Mouse (Mus musculus): ENCODE measurements around the gene Fez2. TPM values are rescaled to one million over a fixed set of nuclear protein-coding genes. Genes with fewer than 3 reads are reported as not detected.
A peak's percentile ranks its signal among the peaks of the same experiment; 100 is the strongest.

Fez2 gene
- polyA plus RNA-seq, 1 experiment from 2014 or later, result 34.6 TPM

DNA sequence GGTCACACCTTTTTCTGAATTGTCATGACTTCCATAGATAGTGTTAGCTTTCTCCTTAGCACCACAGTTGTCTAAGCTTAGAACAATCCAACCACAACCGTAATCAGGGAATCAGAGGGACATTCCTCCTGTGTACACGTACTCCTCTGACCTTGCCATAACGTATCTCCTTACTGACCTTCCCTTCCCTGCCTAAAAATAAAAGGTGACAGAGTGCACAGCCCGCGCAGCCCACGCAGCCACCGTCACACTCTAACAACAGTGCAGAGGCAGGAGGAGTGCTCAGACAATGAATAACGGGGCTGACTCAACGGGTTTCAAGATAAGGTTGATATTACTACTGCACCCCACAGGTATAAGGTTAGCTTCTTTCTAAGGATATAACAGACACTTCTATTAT, 14.1 kb downstream of the Fez2 start:
- peaks cover 7% of the 10 kb centered on the region for H3K4me1 ChIP-seq
- H3K9me3 ChIP-seq, result no peaks in the 10 kb centered on the region
- 94% methylated on average over 9 of the region's 9 CpGs for WGBS

DNA sequence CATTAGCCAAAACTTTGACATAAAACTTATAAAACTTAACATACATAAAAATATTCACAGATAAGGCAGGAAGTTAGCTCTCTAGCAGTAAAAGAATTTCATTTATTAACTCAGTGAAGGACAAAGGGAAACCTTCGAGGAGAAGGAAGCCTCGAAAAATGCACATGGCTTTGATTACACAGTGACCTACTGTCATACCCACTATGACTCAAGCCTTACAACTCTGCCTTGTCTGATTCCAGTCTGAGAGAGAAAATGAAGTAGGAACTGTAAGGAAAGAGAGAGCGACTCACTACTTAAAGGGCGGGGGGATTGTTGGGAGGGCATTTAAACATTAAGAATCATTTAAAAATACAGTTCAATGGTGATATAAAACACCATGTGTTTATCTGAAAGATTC, 14.7 kb downstream of the Fez2 start:
- WGBS, result 87% methylated on average over 4 of the region's 4 CpGs
- DNase-seq (ENCODE audit: extremely low spot score, low spot score), result no peak
- H3K27ac ChIP-seq, result no peak overlapping the region
- H3K4me3 ChIP-seq, result no peak overlapping the region
- H3K4me1 ChIP-seq, result peaks cover 7% of the 10 kb centered on the region
- H3K27me3 ChIP-seq (ENCODE audit: poor library complexity, severe bottlenecking), result no peaks in the 10 kb centered on the region
- no peaks in the 10 kb centered on the region for H3K9me3 ChIP-seq
- peaks cover 40% of the 10 kb centered on the region for H3K36me3 ChIP-seq (replicated peaks)

More for the DNA sequence above, 14.1 kb downstream of the Fez2 start:
- Histone ChIP-seq H3K27me3 (ENCODE audit: poor library complexity, severe bottlenecking) (no peaks in the 10 kb centered on the region), H3K4me3 (no peak overlapping the region), H3K27ac (no peak overlapping the region), H3K36me3 (replicated peaks) (peaks cover 41% of the 10 kb centered on the region)
- DNase-seq (ENCODE audit: extremely low spot score, low spot score), result no peak

DNA sequence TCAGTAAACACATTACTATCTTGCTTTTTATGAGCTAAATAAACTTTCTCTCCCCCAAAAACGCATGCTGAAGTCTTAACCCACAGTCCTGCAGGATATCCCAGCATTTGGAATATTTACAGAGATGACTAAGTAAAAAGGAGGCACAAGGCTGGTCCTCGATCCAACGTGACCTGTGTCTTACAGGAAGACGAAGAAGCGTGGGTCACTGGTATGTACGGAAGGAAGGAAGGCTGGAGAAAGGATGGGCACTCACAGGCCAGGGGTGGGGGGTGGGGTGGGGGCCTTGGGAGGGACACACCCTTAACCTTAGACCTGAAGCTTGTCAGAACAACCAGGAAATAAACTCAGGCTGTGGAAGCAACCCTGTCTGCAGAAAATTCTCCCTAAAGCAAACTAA, 15.8 kb downstream of the Fez2 start:
- no peak overlapping the region for H3K4me3 ChIP-seq
- H3K27me3 ChIP-seq (ENCODE audit: poor library complexity, severe bottlenecking), result no peaks in the 10 kb centered on the region
- DNase-seq (ENCODE audit: extremely low spot score, low spot score), result no peak
- no peak overlapping the region for H3K27ac ChIP-seq
- peaks cover 7% of the 10 kb centered on the region for H3K4me1 ChIP-seq
- peaks cover 46% of the 10 kb centered on the region for H3K36me3 ChIP-seq (replicated peaks)
- 84% methylated on average over 6 of the region's 6 CpGs for WGBS
- H3K9me3 ChIP-seq, result no peaks in the 10 kb centered on the region

DNA sequence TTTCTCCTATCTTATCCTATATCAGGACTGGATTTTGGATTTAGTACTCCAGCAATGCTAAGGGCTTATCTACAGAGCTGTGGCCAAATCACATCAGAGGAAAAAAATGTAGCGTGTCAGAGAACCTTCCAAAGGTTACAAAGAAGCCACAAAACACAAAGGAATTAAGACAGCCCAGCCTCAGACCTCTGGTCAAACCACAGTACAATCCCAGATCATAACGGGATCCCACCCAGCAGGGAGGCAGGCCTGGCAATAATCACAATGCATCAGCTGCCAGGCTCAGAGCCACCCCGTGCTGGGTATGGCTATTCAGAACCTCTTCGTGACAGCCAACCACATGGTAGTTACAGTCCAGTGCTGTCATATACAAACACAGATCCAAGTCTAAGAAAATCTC, 16.2 kb downstream of the Fez2 start:
- DNase-seq (ENCODE audit: extremely low spot score, low spot score), result no peak
- WGBS, result 58% methylated on average over 4 of the region's 4 CpGs

DNA sequence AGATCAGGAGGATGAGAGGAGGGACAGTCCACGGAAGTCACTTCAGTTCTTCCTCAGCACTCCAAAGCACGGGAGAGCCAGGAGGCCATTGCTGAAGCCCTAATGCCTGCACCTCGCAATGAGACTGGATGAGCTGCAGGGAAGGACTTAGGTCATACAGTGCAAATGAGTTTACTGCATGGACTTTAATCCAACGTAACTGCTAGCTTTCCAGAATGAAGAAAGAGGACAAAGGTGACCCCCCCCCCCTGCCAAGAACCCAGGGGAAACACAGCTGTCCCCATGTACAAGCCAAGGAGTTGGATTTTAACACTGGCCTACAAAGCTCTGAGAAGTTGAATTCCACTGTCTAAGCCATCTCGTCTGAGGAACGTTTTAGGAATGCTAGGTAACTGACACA, 16.6 kb downstream of the Fez2 start:
- H3K4me3 ChIP-seq, result no peak overlapping the region
- no peak overlapping the region for H3K27ac ChIP-seq
- peaks cover 7% of the 10 kb centered on the region for H3K4me1 ChIP-seq
- DNase-seq (ENCODE audit: extremely low spot score, low spot score), result no peak
- no peaks in the 10 kb centered on the region for H3K27me3 ChIP-seq (ENCODE audit: poor library complexity, severe bottlenecking)
- 84% methylated on average over 6 of the region's 6 CpGs for WGBS
- no peaks in the 10 kb centered on the region for H3K9me3 ChIP-seq
- peaks cover 46% of the 10 kb centered on the region for H3K36me3 ChIP-seq (replicated peaks)

More for the DNA sequence above, 16.2 kb downstream of the Fez2 start:
- Histone ChIP-seq H3K27ac (no peak overlapping the region), H3K4me3 (no peak overlapping the region), H3K36me3 (replicated peaks) (peaks cover 46% of the 10 kb centered on the region), H3K4me1 (peaks cover 7% of the 10 kb centered on the region), H3K9me3 (no peaks in the 10 kb centered on the region), H3K27me3 (ENCODE audit: poor library complexity, severe bottlenecking) (no peaks in the 10 kb centered on the region)

DNA sequence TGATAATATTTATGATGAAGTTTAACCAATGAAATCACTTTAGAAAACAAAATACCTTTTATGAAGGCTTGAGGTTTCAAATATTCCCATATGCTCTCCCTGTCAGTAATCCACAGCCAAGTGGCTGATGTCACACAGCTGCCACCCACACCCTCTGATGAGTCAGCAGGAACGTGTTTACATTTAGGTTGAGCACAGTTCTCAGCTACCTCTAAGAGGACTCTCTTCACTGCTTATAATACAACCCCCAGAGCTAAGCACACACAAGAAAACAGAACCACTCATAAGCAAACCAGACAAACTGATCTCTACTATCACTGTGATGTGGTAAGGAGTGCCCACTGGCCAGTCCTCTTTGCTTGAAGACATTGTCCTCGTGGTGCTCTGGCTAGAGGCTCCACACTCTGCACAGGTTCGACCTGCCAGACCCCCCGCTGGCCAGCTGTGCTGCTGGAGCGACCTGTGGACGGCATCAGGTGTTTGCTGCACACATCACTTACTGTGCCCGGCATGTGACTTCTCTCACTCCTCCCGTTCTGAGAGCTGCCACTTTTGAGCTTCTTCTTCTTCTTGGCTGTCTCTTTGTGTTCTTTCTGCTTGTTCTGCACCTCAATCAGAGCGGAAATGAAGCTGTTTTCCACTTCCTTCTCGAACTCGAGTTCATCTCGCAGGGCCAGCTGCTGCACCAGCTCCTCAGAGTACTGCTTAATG, 17.7 kb downstream of the Fez2 start:
- WGBS, result 86% methylated on average over 12 of the region's 12 CpGs

DNA sequence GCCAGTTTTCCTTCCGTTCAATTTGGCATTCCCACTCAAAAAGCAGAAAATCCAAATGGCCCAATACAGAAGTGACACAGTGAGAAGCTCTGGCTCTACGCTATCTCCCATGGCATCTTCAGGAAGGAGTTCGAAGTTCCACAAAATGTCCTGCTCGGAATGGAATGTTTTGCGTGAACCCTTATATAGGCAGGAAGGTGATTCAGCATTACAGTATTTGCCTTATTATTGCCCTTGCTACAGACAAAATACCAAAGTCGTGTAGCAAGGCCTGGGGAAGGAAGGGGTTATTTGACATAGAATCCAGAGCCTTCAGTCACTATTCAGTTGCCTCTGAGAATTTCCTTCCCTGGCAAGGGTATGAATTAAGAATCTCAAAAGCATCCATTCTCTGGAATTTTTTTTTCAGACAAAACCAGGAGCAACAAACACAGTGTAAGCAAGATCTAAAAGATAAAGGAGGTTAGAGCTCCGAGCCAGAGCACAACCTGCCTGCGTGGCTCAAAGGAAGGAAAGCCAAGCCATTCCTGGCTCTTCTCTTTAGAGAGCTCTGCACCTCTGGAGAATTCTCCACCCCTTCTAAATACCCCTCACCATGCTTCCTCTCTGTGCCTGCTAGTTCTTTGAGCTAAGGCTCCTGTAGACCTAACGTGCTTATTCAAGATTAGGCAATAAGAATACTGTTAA, 25.4 kb downstream of the Fez2 start:
- no peaks in the 10 kb centered on the region for H3K9me3 ChIP-seq
- no peak for DNase-seq (ENCODE audit: extremely low spot score, low spot score)

More for the DNA sequence above, 17.7 kb downstream of the Fez2 start:
- Histone ChIP-seq H3K9me3 (no peaks in the 10 kb centered on the region), H3K4me1 (peaks cover 7% of the 10 kb centered on the region), H3K27ac (0 out of 2 replicates have a peak overlapping the region, but pooled peaks have one; percentile 35), H3K4me3 (no peak overlapping the region), H3K36me3 (replicated peaks) (peaks cover 49% of the 10 kb centered on the region), H3K27me3 (ENCODE audit: poor library complexity, severe bottlenecking) (no peaks in the 10 kb centered on the region)
- no peak for DNase-seq (ENCODE audit: extremely low spot score, low spot score)

DNA sequence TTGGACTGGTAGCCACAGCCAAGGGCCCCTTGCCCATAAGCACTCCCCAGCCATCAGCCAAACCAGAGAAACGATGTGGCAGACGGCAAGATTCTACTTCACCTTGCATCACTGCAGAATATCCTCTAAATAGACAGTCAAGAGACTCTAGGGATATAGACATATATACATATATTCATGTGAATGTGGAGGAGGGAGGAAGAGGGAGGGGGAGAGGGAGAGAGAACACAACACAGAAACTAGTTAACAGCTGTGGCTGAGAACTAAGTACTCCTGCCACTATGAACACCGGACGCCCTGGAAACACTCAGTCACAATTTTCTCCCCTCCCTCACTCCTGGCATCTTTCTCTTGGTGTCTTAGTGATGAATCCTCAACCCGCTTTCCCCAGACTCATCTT, 28.4 kb downstream of the Fez2 start:
- DNase-seq (ENCODE audit: extremely low spot score, low spot score), result no peak
- 93% methylated on average over 5 of the region's 5 CpGs for WGBS
- no peaks in the 10 kb centered on the region for H3K9me3 ChIP-seq

More for the DNA sequence above, 25.4 kb downstream of the Fez2 start:
- H3K4me3 ChIP-seq, result no peak overlapping the region
- peaks cover 8% of the 10 kb centered on the region; the same call in 1 of the 2 replicates for H3K36me3 ChIP-seq (replicated peaks)
- WGBS, result 90% methylated on average over 9 of the region's 9 CpGs
- no peaks in the 10 kb centered on the region for H3K27me3 ChIP-seq (ENCODE audit: poor library complexity, severe bottlenecking)
- H3K4me1 ChIP-seq, result no peaks in the 10 kb centered on the region
- H3K27ac ChIP-seq, result no peak overlapping the region

DNA sequence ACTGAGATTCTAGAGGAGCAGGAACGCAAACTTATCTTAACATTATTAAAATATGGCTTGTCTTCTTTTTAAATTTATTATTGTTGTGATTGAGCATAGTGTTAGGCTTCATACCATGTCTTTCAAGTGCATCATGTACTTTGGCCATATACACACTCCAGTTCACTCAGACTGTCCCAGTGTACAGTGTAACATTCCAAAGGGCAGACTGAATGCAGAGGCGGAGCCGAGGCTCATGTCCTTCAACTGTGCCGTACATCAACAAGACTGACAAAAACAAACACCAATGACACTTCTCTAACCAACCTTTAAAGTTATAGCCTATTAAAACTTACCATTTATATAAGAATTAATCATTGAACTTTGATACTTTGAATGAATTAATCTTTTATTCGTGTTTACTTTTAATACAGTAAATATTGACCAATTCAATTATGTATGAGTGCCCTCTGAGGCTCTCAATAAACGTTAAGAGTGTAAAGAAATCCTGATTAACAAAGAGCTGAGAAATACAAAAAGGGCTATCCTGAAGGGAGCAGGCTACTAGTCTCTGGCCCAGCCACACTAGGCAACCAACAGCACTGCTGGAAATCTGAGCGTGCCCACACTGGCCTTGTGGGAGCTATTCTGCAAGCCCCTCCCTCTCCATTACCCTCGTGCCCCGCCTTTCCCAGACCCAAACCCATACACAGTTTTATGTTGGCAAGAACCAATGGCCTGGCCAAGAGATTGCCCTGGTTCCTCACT, 29.7 kb downstream of the Fez2 start:
- no peak overlapping the region for H3K4me3 ChIP-seq

More for the DNA sequence above, 28.4 kb downstream of the Fez2 start:
- Histone ChIP-seq H3K27me3 (ENCODE audit: poor library complexity, severe bottlenecking) (no peaks in the 10 kb centered on the region), H3K4me3 (no peak overlapping the region), H3K36me3 (replicated peaks) (peaks cover 4% of the 10 kb centered on the region; the same call in 1 of the 2 replicates), H3K27ac (no peak overlapping the region), H3K4me1 (no peaks in the 10 kb centered on the region)

DNA sequence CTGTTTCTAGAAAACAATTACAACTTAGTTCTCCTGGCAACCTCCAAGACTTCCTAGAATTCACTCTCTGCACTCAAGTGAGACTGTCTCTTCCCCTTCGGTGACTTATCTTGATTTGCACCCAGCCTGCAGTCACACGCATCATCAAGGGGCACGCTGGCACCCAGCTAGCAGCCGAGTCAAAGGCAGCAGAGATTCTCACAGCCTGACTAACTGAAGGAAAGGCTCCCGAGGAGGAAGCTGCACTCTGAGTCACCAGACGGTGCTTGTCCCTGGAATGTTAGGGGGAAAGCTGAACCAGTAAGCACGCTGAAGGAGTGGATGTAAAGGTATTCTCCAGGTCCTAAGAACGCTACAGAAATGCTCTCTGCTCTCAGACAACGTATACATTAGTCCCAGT, 30.3 kb downstream of the Fez2 start:
- H3K4me1 ChIP-seq, result no peaks in the 10 kb centered on the region
- 88% methylated on average over 9 of the region's 9 CpGs for WGBS
- no peak overlapping the region for H3K27ac ChIP-seq
- no peak overlapping the region for H3K4me3 ChIP-seq
- H3K27me3 ChIP-seq (ENCODE audit: poor library complexity, severe bottlenecking), result no peaks in the 10 kb centered on the region
- H3K9me3 ChIP-seq, result no peaks in the 10 kb centered on the region
- no peak for DNase-seq (ENCODE audit: extremely low spot score, low spot score)
- H3K36me3 ChIP-seq (replicated peaks), result peaks cover 4% of the 10 kb centered on the region; the same call in 1 of the 2 replicates

More for the DNA sequence above, 29.7 kb downstream of the Fez2 start:
- Histone ChIP-seq H3K27ac (no peak overlapping the region), H3K9me3 (no peaks in the 10 kb centered on the region), H3K27me3 (ENCODE audit: poor library complexity, severe bottlenecking) (no peaks in the 10 kb centered on the region), H3K4me1 (no peaks in the 10 kb centered on the region), H3K36me3 (replicated peaks) (0 out of 2 replicates have a peak, but pooled peaks cover 4% of the 10 kb centered on the region)
- no peak for DNase-seq (ENCODE audit: extremely low spot score, low spot score)
- 93% methylated on average over 9 of the region's 9 CpGs for WGBS

DNA sequence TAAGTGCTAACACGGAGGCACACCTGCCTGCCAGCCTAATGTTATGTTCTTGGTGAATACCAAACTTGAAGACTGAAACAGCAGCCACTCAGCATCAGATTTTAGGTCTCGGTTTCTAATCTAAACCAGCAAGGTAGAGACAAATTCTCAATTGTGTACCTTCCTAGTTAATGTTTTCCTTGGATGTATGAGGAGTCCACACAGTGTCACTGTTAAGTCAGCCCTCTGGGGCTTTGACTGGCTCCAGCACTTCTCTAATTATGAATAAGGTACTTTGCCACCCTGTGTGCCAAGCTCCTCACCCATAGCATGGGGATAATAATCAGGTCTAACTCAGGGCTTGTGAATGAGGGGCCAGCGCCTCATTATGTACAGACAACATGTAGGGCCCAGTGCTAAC, 35.6 kb downstream of the Fez2 start:
- H3K9me3 ChIP-seq, result no peaks in the 10 kb centered on the region
- DNase-seq (ENCODE audit: extremely low spot score, low spot score), result no peak
- H3K27ac ChIP-seq, result no peak overlapping the region
- H3K4me1 ChIP-seq, result no peaks in the 10 kb centered on the region
- H3K36me3 ChIP-seq (replicated peaks), result peaks cover 15% of the 10 kb centered on the region
- no peak overlapping the region for H3K4me3 ChIP-seq
- H3K27me3 ChIP-seq (ENCODE audit: poor library complexity, severe bottlenecking), result no peaks in the 10 kb centered on the region
- WGBS, result 93% methylated on average over 3 of the region's 3 CpGs

DNA sequence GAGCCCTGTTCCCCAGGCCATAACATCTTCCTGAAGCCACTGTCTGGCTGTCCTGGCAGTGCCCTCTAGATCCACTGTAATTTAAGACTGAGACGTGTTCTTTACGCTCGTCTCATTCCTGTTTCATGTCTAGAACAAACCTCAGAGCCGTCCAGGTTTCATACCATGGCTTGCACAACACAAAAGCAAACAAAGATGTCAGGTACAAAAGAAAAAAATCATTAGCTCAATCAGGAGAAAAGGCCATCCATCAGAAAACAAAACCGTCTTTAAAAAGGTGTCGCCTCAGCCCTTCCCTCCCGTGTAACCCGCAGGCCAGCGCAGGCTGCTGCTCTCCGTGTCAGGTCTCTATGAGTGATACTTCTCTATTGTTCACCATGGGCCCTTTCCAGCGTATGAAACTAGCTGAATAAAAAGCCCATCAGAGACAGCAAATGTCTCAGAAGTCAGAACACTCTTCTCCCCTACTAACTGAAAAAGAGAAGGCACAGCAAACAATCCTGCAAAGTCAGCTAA, 38.2 kb downstream of the Fez2 start:
- Histone ChIP-seq H3K4me3 (no peak overlapping the region), H3K9me3 (no peaks in the 10 kb centered on the region), H3K36me3 (replicated peaks) (peaks cover 20% of the 10 kb centered on the region), H3K27me3 (ENCODE audit: poor library complexity, severe bottlenecking) (no peaks in the 10 kb centered on the region), H3K4me1 (peaks cover 1% of the 10 kb centered on the region), H3K27ac (no peak overlapping the region)
- 84% methylated on average over 11 of the region's 11 CpGs for WGBS
- DNase-seq (ENCODE audit: extremely low spot score, low spot score), result no peak

All from forebrain, embryonic 10.5 days (tissue).